Mouse (Mus musculus): ENCODE results near the gene Tff1. TPM values are rescaled to one million over a fixed set of nuclear protein-coding genes. Genes with fewer than 3 reads are reported as not detected.

The Tff1 gene
- polyA plus RNA-seq, 2 experiments, result not detected

GRCm38 (mm10) chr17:31125548-31126266 lies 39.4 kb downstream of the Tff1 start:
- Histone ChIP-seq H3K9me3 (ENCODE audit: control insufficient read depth, low read length) (no peaks in the 10 kb centered on the region), H3K4me1 (ENCODE audit: control insufficient read depth, insufficient read depth, low read length) (no peaks in the 10 kb centered on the region), H3K4me2 (replicated peaks; ENCODE audit: low read depth, low read length, severe bottlenecking) (no peak overlapping the region), H3K36me3 (ENCODE audit: control insufficient read depth, insufficient read depth, low read length) (no peaks in the 10 kb centered on the region), H3K27ac (replicated peaks; ENCODE audit: low read depth, low read length) (no peak overlapping the region), H3K9ac (ENCODE audit: low read depth, low read length, severe bottlenecking) (no peak overlapping the region), H3K27me3 (ENCODE audit: control insufficient read depth, insufficient read depth, low read length) (no peaks in the 10 kb centered on the region), H3K4me3 (replicated peaks; ENCODE audit: low read length) (no peak overlapping the region)
- ATAC-seq (ENCODE audit: low FRiP score, low read depth) (no peak), DNase-seq (ENCODE audit: low spot score) (no peak)
- TF ChIP-seq POLR2A (IDR thresholded peaks at IDR 0.05; ENCODE audit: borderline replicate concordance, extremely low read depth, insufficient read depth, insufficient read length), result no peak
- WGBS, result 25% methylated on average over 9 of the region's 9 CpGs

- Histone ChIP-seq H3K4me3 (replicated peaks; ENCODE audit: low read length) (no peak overlapping the region), H3K4me2 (replicated peaks; ENCODE audit: low read depth, low read length, severe bottlenecking) (no peak overlapping the region), H3K27me3 (ENCODE audit: control insufficient read depth, insufficient read depth, low read length) (no peaks in the 10 kb centered on the region), H3K9me3 (ENCODE audit: control insufficient read depth, low read length) (no peaks in the 10 kb centered on the region), H3K36me3 (ENCODE audit: control insufficient read depth, insufficient read depth, low read length) (no peaks in the 10 kb centered on the region), H3K27ac (replicated peaks; ENCODE audit: low read depth, low read length) (no peak overlapping the region), H3K9ac (ENCODE audit: low read depth, low read length, severe bottlenecking) (no peak overlapping the region), H3K4me1 (ENCODE audit: control insufficient read depth, insufficient read depth, low read length) (no peaks in the 10 kb centered on the region)
- ATAC-seq (ENCODE audit: low FRiP score, low read depth), result no peak
- DNase-seq (ENCODE audit: low spot score), result peak; percentile 60
- no peak for TF ChIP-seq POLR2A (IDR thresholded peaks at IDR 0.05; ENCODE audit: borderline replicate concordance, extremely low read depth, insufficient read depth, insufficient read length)
- WGBS, result 6% methylated on average over 8 of the region's 8 CpGs
Observed at GRCm38 (mm10) chr17:31121975-31122374, 43.1 kb downstream of the Tff1 start.

- H3K9me3 ChIP-seq (ENCODE audit: control insufficient read depth, low read length), result no peaks in the 10 kb centered on the region
- TF ChIP-seq POLR2A (IDR thresholded peaks at IDR 0.05; ENCODE audit: borderline replicate concordance, extremely low read depth, insufficient read depth, insufficient read length), result no peak
- ATAC-seq (ENCODE audit: low FRiP score, low read depth) (no peak), DNase-seq (ENCODE audit: low spot score) (peak; percentile 43)
- H3K4me1 ChIP-seq (ENCODE audit: control insufficient read depth, insufficient read depth, low read length), result no peaks in the 10 kb centered on the region
- H3K27me3 ChIP-seq (ENCODE audit: control insufficient read depth, insufficient read depth, low read length), result no peaks in the 10 kb centered on the region
- H3K36me3 ChIP-seq (ENCODE audit: control insufficient read depth, insufficient read depth, low read length), result no peaks in the 10 kb centered on the region
- no peak overlapping the region for H3K27ac ChIP-seq (replicated peaks; ENCODE audit: low read depth, low read length)
- H3K4me3 ChIP-seq (replicated peaks; ENCODE audit: low read length), result no peak overlapping the region
- WGBS, result 3% methylated on average over 7 of the region's 7 CpGs
- no peak overlapping the region for H3K9ac ChIP-seq (ENCODE audit: low read depth, low read length, severe bottlenecking)
- H3K4me2 ChIP-seq (replicated peaks; ENCODE audit: low read depth, low read length, severe bottlenecking), result no peak overlapping the region
Observed at GRCm38 (mm10) chr17:31119429-31119828, 45.6 kb downstream of the Tff1 start.

- DNase-seq (ENCODE audit: low spot score) (peak; percentile 10), ATAC-seq (ENCODE audit: low FRiP score, low read depth) (no peak)
- Histone ChIP-seq H3K9ac (ENCODE audit: low read depth, low read length, severe bottlenecking) (no peak overlapping the region), H3K4me2 (replicated peaks; ENCODE audit: low read depth, low read length, severe bottlenecking) (no peak overlapping the region), H3K27me3 (ENCODE audit: control insufficient read depth, insufficient read depth, low read length) (no peaks in the 10 kb centered on the region), H3K4me3 (replicated peaks; ENCODE audit: low read length) (no peak overlapping the region), H3K4me1 (ENCODE audit: control insufficient read depth, insufficient read depth, low read length) (no peaks in the 10 kb centered on the region), H3K9me3 (ENCODE audit: control insufficient read depth, low read length) (no peaks in the 10 kb centered on the region), H3K27ac (replicated peaks; ENCODE audit: low read depth, low read length) (no peak overlapping the region), H3K36me3 (ENCODE audit: control insufficient read depth, insufficient read depth, low read length) (no peaks in the 10 kb centered on the region)
- 79% methylated on average over 5 of the region's 5 CpGs for whole genome bisulfite sequencing
- no peak for TF ChIP-seq POLR2A (IDR thresholded peaks at IDR 0.05; ENCODE audit: borderline replicate concordance, extremely low read depth, insufficient read depth, insufficient read length)
Observed at GRCm38 (mm10) chr17:31117946-31118345, 47.1 kb downstream of the Tff1 start.

- Histone ChIP-seq H3K4me2 (replicated peaks; ENCODE audit: low read depth, low read length, severe bottlenecking) (no peak overlapping the region), H3K9ac (ENCODE audit: low read depth, low read length, severe bottlenecking) (no peak overlapping the region), H3K27ac (replicated peaks; ENCODE audit: low read depth, low read length) (no peak overlapping the region), H3K4me3 (replicated peaks; ENCODE audit: low read length) (no peak overlapping the region), H3K4me1 (ENCODE audit: control insufficient read depth, insufficient read depth, low read length) (no peaks in the 10 kb centered on the region), H3K27me3 (ENCODE audit: control insufficient read depth, insufficient read depth, low read length) (no peaks in the 10 kb centered on the region), H3K9me3 (ENCODE audit: control insufficient read depth, low read length) (no peaks in the 10 kb centered on the region), H3K36me3 (ENCODE audit: control insufficient read depth, insufficient read depth, low read length) (no peaks in the 10 kb centered on the region)
- 64% methylated on average over 6 of the region's 6 CpGs for WGBS
- no peak for TF ChIP-seq POLR2A (IDR thresholded peaks at IDR 0.05; ENCODE audit: borderline replicate concordance, extremely low read depth, insufficient read depth, insufficient read length)
- ATAC-seq (ENCODE audit: low FRiP score, low read depth) (no peak), DNase-seq (ENCODE audit: low spot score) (no peak)
Observed at GRCm38 (mm10) chr17:31116063-31116462, 49.0 kb downstream of the Tff1 start.
